Mouse (Mus musculus) adrenal gland, postnatal 25 days (tissue): Measurements from ENCODE around the gene Defb15. TPM values are rescaled to one million over a fixed set of nuclear protein-coding genes. Genes with fewer than 3 reads are reported as not detected.
"Not testable (repeated sequence)": the region's sequence is repeated elsewhere in the genome, so short reads cannot be mapped to it uniquely, and the experiment has no call there.

Experiments
- DNase-seq: peaks from one replicate; pipeline ENCODE4 v3.0.0; 2021; ENCODE audit warnings: mixed read lengths
- long read RNA-seq: library from polyadenylated mRNA; stranded (forward); transcript quantifications from one replicate; pipeline ENCODE4 v2.0.0, GENCODE M21; 2021
- total RNA-seq: library from RNA; stranded (reverse); gene quantifications from 2 replicates; pipeline ENCODE4 v1.2.3, GENCODE M21; 2021

Gene Defb15
- not detected in 2 replicates for total RNA-seq
- long read RNA-seq: 0 reads

GRCm38 (mm10) chr8:21932610-21933009 lies at the start of gene Defb15:
TSS of gene Defb15 (minus strand) at chr8:21932710.
- DNase-seq: no peak

- no peak for DNase-seq
Observed at GRCm38 (mm10) chr8:21981664-21982337, 49.3 kb upstream of the Defb15 start.

GRCm38 (mm10) chr8:21978193-21978592 lies 45.7 kb upstream of the Defb15 start:
- no peak for DNase-seq

- DNase-seq: no peak
Observed at GRCm38 (mm10) chr8:21969475-21969874, 37.0 kb upstream of the Defb15 start, which contains the start of gene Ccdc70. TSS of gene Ccdc70 (plus strand) at chr8:21969775.

GRCm38 (mm10) chr8:21966646-21967045 lies 34.1 kb upstream of the Defb15 start:
- DNase-seq: no peak

- no peak for DNase-seq
Observed at GRCm38 (mm10) chr8:21958414-21958813, 25.9 kb upstream of the Defb15 start, which contains the start of gene Fam90a1a. TSS of gene Fam90a1a (plus strand) at chr8:21958714.

GRCm38 (mm10) chr8:21956336-21956735 lies 23.8 kb upstream of the Defb15 start:
- DNase-seq: no peak

GRCm38 (mm10) chr8:21955321-21955720 lies 22.8 kb upstream of the Defb15 start:
- peak; percentile 52 for DNase-seq

- no peak for DNase-seq
Observed at GRCm38 (mm10) chr8:21947311-21948017, 15.0 kb upstream of the Defb15 start.

- DNase-seq: no peak
Observed at GRCm38 (mm10) chr8:21946462-21946861, 14.0 kb upstream of the Defb15 start, which contains the start of gene Defb13. TSS of gene Defb13 (plus strand) at chr8:21946762.

GRCm38 (mm10) chr8:21938052-21938451 lies 5.5 kb upstream of the Defb15 start, which contains the start of gene Defb35:
TSS of gene Defb35 (plus strand) at chr8:21938352.
- not testable (repeated sequence) for DNase-seq

GRCm38 (mm10) chr8:21930754-21931153 lies 1.8 kb downstream of the Defb15 start:
- not testable (repeated sequence) for DNase-seq

GRCm38 (mm10) chr8:21915625-21916024 lies 16.9 kb downstream of the Defb15 start:
- DNase-seq: no peak

- no peak for DNase-seq
Observed at GRCm38 (mm10) chr8:21912554-21912953, 20.0 kb downstream of the Defb15 start.

GRCm38 (mm10) chr8:21911931-21912330 lies 20.6 kb downstream of the Defb15 start:
- no peak for DNase-seq

GRCm38 (mm10) chr8:21906290-21906689 lies 26.2 kb downstream of the Defb15 start, which contains the start of gene Defb11:
TSS of gene Defb11 (minus strand) at chr8:21906412.
- DNase-seq: not testable (repeated sequence)

- DNase-seq: not testable (repeated sequence)
Observed at GRCm38 (mm10) chr8:21885321-21885720, 47.2 kb downstream of the Defb15 start, which contains the start of gene Defb9. TSS of gene Defb9 (minus strand) at chr8:21885421.

Other genes starting within 250 kb of the Defb15 start
- gene AY761184, start 229.1 kb downstream of the Defb15 start, total RNA-seq: not detected in 2 replicates
- gene Defa24, start 198.2 kb downstream of the Defb15 start, total RNA-seq: not detected in 2 replicates
- not detected in 2 replicates for gene Defb50, start 109.2 kb downstream of the Defb15 start, total RNA-seq
- gene Defb2, start 92.8 kb downstream of the Defb15 start, total RNA-seq: not detected in 2 replicates
- gene Defb10, start 73.8 kb downstream of the Defb15 start, total RNA-seq: not detected in 2 replicates
- not detected in 2 replicates for gene Defb9, start 47.3 kb downstream of the Defb15 start, total RNA-seq
- gene Defb11, start 26.3 kb downstream of the Defb15 start, total RNA-seq: not detected in 2 replicates
- not detected in 2 replicates for gene Defb35, start 5.6 kb upstream of the Defb15 start, total RNA-seq
- gene Defb13, start 14.1 kb upstream of the Defb15 start, total RNA-seq: not detected in 2 replicates
- gene Fam90a1a, start 26.0 kb upstream of the Defb15 start, total RNA-seq: not detected in 2 replicates
- gene Ccdc70, start 37.1 kb upstream of the Defb15 start, total RNA-seq: not detected in 2 replicates
- 1.3 and 1.5 TPM in 2 replicates for gene Atp7b, start 127.6 kb upstream of the Defb15 start, total RNA-seq
- gene Alg11, start 128.0 kb upstream of the Defb15 start, total RNA-seq: 32.2 and 36.3 TPM in 2 replicates
- 3.7 and 4.8 TPM in 2 replicates for gene Nek5, start 192.3 kb upstream of the Defb15 start, total RNA-seq
- 6.6 and 7.8 TPM in 2 replicates for gene Nek3, start 233.7 kb upstream of the Defb15 start, total RNA-seq